Mouse (Mus musculus): ENCODE measurements around the gene Olfr198. TPM values are rescaled to one million over a fixed set of nuclear protein-coding genes. Genes with fewer than 3 reads are reported as not detected.
"Not testable (repeated sequence)": the region's sequence is repeated elsewhere in the genome, so short reads cannot be mapped to it uniquely, and the experiment has no call there.

Gene Olfr198
- polyA plus RNA-seq (2015; fragmentation: Nextera tagmentation; extraction: Ambion mirVana): not detected in 2 replicates

- H3K4me2 ChIP-seq (ENCODE audit: low read depth, low read length); H3K36me3 ChIP-seq (replicated peaks; ENCODE audit: insufficient read depth, low read length); H3K9me3 ChIP-seq (ENCODE audit: low read length); DNase-seq; H3K27ac ChIP-seq (ENCODE audit: low read depth); H3K27me3 ChIP-seq (ENCODE audit: insufficient read depth, low read length); H3K4me3 ChIP-seq (ENCODE audit: low read depth, low read length); H3K4me1 ChIP-seq (ENCODE audit: insufficient read depth); H3K9ac ChIP-seq (replicated peaks); ATAC-seq: not testable (repeated sequence)
- 49% methylated on average over 1 of the region's 1 CpGs for WGBS (ENCODE audit: insufficient replicate concordance)
Observed at GRCm38 (mm10) chr16:59203433-59203832, at the start of gene Olfr198. TSS of gene Olfr198 (minus strand) at chr16:59203533.

- Histone ChIP-seq H3K4me2 (ENCODE audit: low read depth, low read length) (no peak overlapping the region), H3K27ac (ENCODE audit: low read depth) (no peak overlapping the region), H3K9me3 (ENCODE audit: low read length) (no peaks in the 10 kb centered on the region), H3K27me3 (ENCODE audit: insufficient read depth, low read length) (no peaks in the 10 kb centered on the region), H3K4me1 (ENCODE audit: insufficient read depth) (no peaks in the 10 kb centered on the region), H3K4me3 (ENCODE audit: low read depth, low read length) (no peak overlapping the region), H3K36me3 (replicated peaks; ENCODE audit: insufficient read depth, low read length) (no peaks in the 10 kb centered on the region), H3K9ac (replicated peaks) (no peak overlapping the region)
- ATAC-seq: no peak
- DNase-seq: no peak
- no peak for TF ChIP-seq EP300 (IDR thresholded peaks at IDR 0.05; ENCODE audit: low read depth)
- no peak for TF ChIP-seq CTCF (IDR thresholded peaks at IDR 0.05; ENCODE audit: low read depth)
- 78% methylated on average over 17 of the region's 17 CpGs for WGBS (ENCODE audit: insufficient replicate concordance)
Observed at GRCm38 (mm10) chr16:59249684-59250083, 46.4 kb upstream of the Olfr198 start.

GRCm38 (mm10) chr16:59219667-59220066, 16.3 kb upstream of the Olfr198 start, which contains the start of gene Olfr199:
TSS of gene Olfr199 (minus strand) at chr16:59219767.
- H3K27ac ChIP-seq (ENCODE audit: low read depth); H3K36me3 ChIP-seq (replicated peaks; ENCODE audit: insufficient read depth, low read length); H3K9ac ChIP-seq (replicated peaks); H3K4me1 ChIP-seq (ENCODE audit: insufficient read depth); ATAC-seq; DNase-seq; H3K4me2 ChIP-seq (ENCODE audit: low read depth, low read length); H3K27me3 ChIP-seq (ENCODE audit: insufficient read depth, low read length); H3K4me3 ChIP-seq (ENCODE audit: low read depth, low read length); H3K9me3 ChIP-seq (ENCODE audit: low read length): not testable (repeated sequence)
- WGBS (ENCODE audit: insufficient replicate concordance): 51% methylated on average over 1 of the region's 1 CpGs

GRCm38 (mm10) chr16:59217861-59218260, 14.5 kb upstream of the Olfr198 start:
- DNase-seq; H3K4me3 ChIP-seq (ENCODE audit: low read depth, low read length); H3K4me1 ChIP-seq (ENCODE audit: insufficient read depth); H3K27ac ChIP-seq (ENCODE audit: low read depth); ATAC-seq; H3K9me3 ChIP-seq (ENCODE audit: low read length); H3K27me3 ChIP-seq (ENCODE audit: insufficient read depth, low read length); H3K36me3 ChIP-seq (replicated peaks; ENCODE audit: insufficient read depth, low read length); H3K9ac ChIP-seq (replicated peaks); H3K4me2 ChIP-seq (ENCODE audit: low read depth, low read length): not testable (repeated sequence)
- WGBS (ENCODE audit: insufficient replicate concordance): 66% methylated on average over 3 of the region's 3 CpGs

GRCm38 (mm10) chr16:59170354-59170753, 33.0 kb downstream of the Olfr198 start, which contains the start of gene Olfr196:
TSS of gene Olfr196 (minus strand) at chr16:59170454.
- Histone ChIP-seq H3K36me3 (replicated peaks; ENCODE audit: insufficient read depth, low read length) (no peaks in the 10 kb centered on the region), H3K9ac (replicated peaks) (no peak within 1 kb of the TSS), H3K4me1 (ENCODE audit: insufficient read depth) (no peaks in the 10 kb centered on the region), H3K27ac (ENCODE audit: low read depth) (no peak within 1 kb of the TSS), H3K4me3 (ENCODE audit: low read depth, low read length) (no peak within 1 kb of the TSS), H3K27me3 (ENCODE audit: insufficient read depth, low read length) (no peaks in the 10 kb centered on the region), H3K9me3 (ENCODE audit: low read length) (peaks cover 2% of the 10 kb centered on the region; the same call in 1 of the 2 replicates), H3K4me2 (ENCODE audit: low read depth, low read length) (no peak within 1 kb of the TSS)
- no peak for ATAC-seq
- TF ChIP-seq EP300 (IDR thresholded peaks at IDR 0.05; ENCODE audit: low read depth) (no peak), CTCF (IDR thresholded peaks at IDR 0.05; ENCODE audit: low read depth) (no peak)
- WGBS (ENCODE audit: insufficient replicate concordance): 58% methylated on average over 3 of the region's 3 CpGs
- no peak for DNase-seq

GRCm38 (mm10) chr16:59151996-59152395, 51.3 kb downstream of the Olfr198 start:
- no peaks in the 10 kb centered on the region for H3K4me1 ChIP-seq (ENCODE audit: insufficient read depth)
- H3K9me3 ChIP-seq (ENCODE audit: low read length): no peaks in the 10 kb centered on the region
- no peak overlapping the region for H3K4me2 ChIP-seq (ENCODE audit: low read depth, low read length)
- 72% methylated on average over 2 of the region's 2 CpGs for WGBS (ENCODE audit: insufficient replicate concordance)
- DNase-seq (no peak), ATAC-seq (no peak)
- H3K27me3 ChIP-seq (ENCODE audit: insufficient read depth, low read length): no peaks in the 10 kb centered on the region
- H3K9ac ChIP-seq (replicated peaks): no peak overlapping the region
- H3K27ac ChIP-seq (ENCODE audit: low read depth): no peak overlapping the region
- no peaks in the 10 kb centered on the region for H3K36me3 ChIP-seq (replicated peaks; ENCODE audit: insufficient read depth, low read length)
- no peak overlapping the region for H3K4me3 ChIP-seq (ENCODE audit: low read depth, low read length)
- TF ChIP-seq CTCF (IDR thresholded peaks at IDR 0.05; ENCODE audit: low read depth): no peak
- no peak for TF ChIP-seq EP300 (IDR thresholded peaks at IDR 0.05; ENCODE audit: low read depth)

Other genes with a start within 250 kb of the Olfr198 start
- not detected in 2 replicates for gene Olfr183, start 208.2 kb downstream of the Olfr198 start, polyA plus RNA-seq (2015; fragmentation: Nextera tagmentation; extraction: Ambion mirVana)
- not detected in 2 replicates for gene Olfr186, start 173.2 kb downstream of the Olfr198 start, polyA plus RNA-seq (2015; fragmentation: Nextera tagmentation; extraction: Ambion mirVana)
- gene Olfr187, start 163.8 kb downstream of the Olfr198 start, polyA plus RNA-seq (2015; fragmentation: Nextera tagmentation; extraction: Ambion mirVana): not detected in 2 replicates
- gene Olfr190, start 125.5 kb downstream of the Olfr198 start, polyA plus RNA-seq (2015; fragmentation: Nextera tagmentation; extraction: Ambion mirVana): not detected in 2 replicates
- not detected in 2 replicates for gene Olfr191, start 113.7 kb downstream of the Olfr198 start, polyA plus RNA-seq (2015; fragmentation: Nextera tagmentation; extraction: Ambion mirVana)
- gene Olfr193, start 91.7 kb downstream of the Olfr198 start, polyA plus RNA-seq (2015; fragmentation: Nextera tagmentation; extraction: Ambion mirVana): not detected in 2 replicates
- not detected in 2 replicates for gene Olfr194, start 82.5 kb downstream of the Olfr198 start, polyA plus RNA-seq (2015; fragmentation: Nextera tagmentation; extraction: Ambion mirVana)
- not detected in 2 replicates for gene Olfr195, start 56.5 kb downstream of the Olfr198 start, polyA plus RNA-seq (2015; fragmentation: Nextera tagmentation; extraction: Ambion mirVana)
- not detected in 2 replicates for gene Olfr196, start 33.1 kb downstream of the Olfr198 start, polyA plus RNA-seq (2015; fragmentation: Nextera tagmentation; extraction: Ambion mirVana)
- not detected in 2 replicates for gene Olfr199, start 16.2 kb upstream of the Olfr198 start, polyA plus RNA-seq (2015; fragmentation: Nextera tagmentation; extraction: Ambion mirVana)
- not detected in 2 replicates for gene Olfr201, start 69.1 kb upstream of the Olfr198 start, polyA plus RNA-seq (2015; fragmentation: Nextera tagmentation; extraction: Ambion mirVana)
- gene Olfr202, start 83.3 kb upstream of the Olfr198 start, polyA plus RNA-seq (2015; fragmentation: Nextera tagmentation; extraction: Ambion mirVana): not detected in 2 replicates
- not detected in 2 replicates for gene Olfr203, start 95.3 kb upstream of the Olfr198 start, polyA plus RNA-seq (2015; fragmentation: Nextera tagmentation; extraction: Ambion mirVana)
- gene Olfr204, start 114.7 kb upstream of the Olfr198 start, polyA plus RNA-seq (2015; fragmentation: Nextera tagmentation; extraction: Ambion mirVana): not detected in 2 replicates
- gene Olfr205, start 127.6 kb upstream of the Olfr198 start, polyA plus RNA-seq (2015; fragmentation: Nextera tagmentation; extraction: Ambion mirVana): not detected in 2 replicates
- gene Olfr206, start 145.7 kb upstream of the Olfr198 start, polyA plus RNA-seq (2015; fragmentation: Nextera tagmentation; extraction: Ambion mirVana): not detected in 2 replicates
- gene Olfr209, start 160.5 kb upstream of the Olfr198 start, polyA plus RNA-seq (2015; fragmentation: Nextera tagmentation; extraction: Ambion mirVana): not detected in 2 replicates
- not detected in 2 replicates for gene Gabrr3, start 203.8 kb upstream of the Olfr198 start, polyA plus RNA-seq (2015; fragmentation: Nextera tagmentation; extraction: Ambion mirVana)